Mouse (Mus musculus): ENCODE measurements around the gene Hist1h1b.
A peak's percentile ranks its signal among the peaks of the same experiment; 100 is the strongest.

Hist1h1b gene

DNA sequence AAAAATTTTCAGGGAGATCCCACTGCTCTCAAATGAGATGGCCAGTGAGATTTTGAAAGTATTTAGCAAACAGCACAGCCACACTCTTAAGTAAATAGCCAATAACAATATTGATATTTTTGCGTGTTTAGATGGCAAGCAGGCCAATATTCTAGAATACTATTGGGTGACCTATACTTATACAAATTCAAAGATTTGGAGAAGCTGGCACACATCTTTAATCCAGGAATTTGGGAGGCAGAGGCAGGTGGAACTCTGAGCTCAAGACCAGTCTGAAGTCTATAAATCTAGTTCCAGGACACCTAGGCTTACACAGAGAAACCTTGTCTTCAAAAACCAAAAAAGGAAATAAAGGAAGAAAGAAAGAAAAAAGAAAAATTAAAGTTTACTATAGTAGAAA lies 1.2 kb upstream of the Hist1h1b start:
- DNase-seq: no peak

DNA sequence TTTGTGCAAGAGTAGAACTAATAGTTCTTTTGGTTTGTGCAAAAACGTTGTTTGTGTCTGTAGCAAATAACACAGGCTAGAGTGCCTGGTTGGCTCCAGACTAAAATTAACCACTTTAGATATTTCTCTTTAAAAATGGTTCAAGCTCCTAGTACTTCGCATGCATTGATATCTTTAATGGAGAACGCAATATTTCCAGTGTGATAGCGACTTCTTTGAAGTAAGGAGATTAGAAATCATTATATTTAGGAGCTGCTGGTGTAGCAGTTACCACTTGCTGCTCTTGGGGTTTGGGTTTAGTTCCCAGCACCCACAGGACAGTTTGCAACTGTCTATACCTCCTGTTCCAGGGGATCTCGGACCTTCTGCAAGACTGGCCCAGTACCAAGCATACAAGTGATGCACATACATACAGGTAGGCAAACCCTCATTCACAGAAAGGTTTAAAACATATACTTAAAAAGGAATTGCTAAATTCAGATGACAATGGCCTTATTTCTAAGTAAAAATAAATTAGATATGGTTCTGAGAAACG lies 663 bp upstream of the Hist1h1b start:
- DNase-seq: no peak

DNA sequence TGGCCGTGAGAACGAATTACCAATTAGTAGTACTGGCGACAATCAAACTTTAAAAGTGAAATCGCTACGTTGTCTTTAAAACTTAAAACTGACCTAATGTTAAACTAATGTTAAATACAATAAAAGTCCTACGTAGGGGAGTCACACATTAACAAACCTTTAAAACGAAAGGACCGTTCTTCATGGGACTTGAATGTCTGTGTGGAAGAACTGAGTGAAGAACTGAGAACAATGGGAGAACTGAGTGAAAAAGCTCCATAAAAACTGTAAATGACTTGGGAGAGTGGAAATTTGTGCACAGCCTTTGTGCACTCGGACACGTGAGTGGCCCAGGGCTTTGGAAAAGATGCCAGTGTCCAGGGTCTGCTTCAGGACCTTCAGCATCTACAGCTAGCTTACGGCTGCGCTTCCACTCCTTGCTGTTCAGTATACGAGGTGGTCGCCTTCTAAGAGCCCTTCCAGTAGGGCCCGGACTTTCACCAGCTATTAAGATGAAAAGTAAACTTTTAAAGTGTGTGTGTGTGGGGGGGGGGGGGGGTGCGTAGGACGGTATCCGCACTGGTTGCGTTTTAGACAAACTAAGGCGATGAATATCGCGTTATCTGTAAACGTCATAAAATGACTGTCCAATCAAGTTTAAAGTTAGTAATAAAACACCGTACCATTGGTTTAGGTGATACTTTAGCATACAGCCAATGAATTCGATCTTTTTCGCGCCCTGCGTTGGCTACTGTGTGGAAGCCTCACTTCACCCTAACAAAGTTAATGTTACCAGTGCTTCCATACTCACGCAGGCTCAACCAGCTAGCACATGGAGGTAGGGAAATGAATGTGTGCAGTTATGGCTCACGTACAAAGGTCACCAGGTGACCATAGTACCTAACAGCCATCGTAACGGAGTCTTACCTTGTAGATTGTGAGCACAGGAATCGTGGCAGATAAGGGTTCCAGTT lies 1.3 kb downstream of the Hist1h1b start:
- peak; percentile 58 to 72 for DNase-seq

DNA sequence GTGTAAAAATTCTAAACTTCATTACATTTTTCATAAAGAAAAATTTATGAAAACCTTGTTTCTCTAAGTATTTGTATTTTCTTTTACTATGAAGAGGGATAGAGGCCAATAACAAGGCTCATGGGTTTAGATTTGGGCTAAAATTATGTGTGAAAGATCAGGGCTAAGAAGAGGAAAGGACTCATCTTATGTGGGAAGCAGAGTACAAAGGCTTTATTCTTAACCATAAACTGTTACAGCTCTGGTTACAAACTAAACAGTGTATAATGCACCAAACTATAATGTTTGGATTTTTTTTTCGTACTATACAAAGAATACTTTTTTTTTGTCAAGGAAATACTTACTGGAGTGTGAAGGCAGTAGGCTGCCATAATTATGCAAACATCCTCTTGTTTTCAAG lies 24.7 kb downstream of the Hist1h1b start:
- DNase-seq: no peak

DNA sequence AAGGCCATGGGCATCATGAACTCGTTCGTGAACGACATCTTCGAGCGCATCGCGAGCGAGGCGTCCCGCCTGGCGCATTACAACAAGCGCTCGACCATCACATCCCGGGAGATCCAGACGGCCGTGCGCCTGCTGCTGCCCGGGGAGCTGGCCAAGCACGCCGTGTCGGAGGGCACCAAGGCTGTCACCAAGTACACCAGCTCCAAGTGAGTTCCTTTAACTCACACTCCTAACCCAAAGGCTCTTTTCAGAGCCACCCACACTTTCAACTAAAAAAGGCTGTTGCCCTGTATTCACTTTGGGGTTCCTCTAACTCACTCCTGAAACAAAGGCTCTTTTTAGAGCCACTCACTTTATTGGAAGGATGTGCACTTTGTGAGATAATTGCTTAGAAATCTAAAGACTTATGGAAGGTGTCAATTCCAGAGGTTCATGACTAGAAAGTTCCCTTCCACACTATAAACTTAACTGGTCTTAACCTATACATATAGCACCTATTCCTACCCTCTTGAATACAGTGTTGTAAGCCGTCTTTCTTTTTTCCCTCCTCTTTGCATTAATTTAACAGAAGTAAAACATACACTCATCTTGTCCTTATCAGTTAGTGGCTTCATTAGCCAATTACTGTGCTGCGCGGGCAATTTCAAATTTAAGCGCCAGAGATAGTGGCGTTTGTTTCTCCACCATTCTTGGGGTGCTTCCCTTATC lies 26.0 kb downstream of the Hist1h1b start:
- peak; percentile 27 to 32 for DNase-seq

DNA sequence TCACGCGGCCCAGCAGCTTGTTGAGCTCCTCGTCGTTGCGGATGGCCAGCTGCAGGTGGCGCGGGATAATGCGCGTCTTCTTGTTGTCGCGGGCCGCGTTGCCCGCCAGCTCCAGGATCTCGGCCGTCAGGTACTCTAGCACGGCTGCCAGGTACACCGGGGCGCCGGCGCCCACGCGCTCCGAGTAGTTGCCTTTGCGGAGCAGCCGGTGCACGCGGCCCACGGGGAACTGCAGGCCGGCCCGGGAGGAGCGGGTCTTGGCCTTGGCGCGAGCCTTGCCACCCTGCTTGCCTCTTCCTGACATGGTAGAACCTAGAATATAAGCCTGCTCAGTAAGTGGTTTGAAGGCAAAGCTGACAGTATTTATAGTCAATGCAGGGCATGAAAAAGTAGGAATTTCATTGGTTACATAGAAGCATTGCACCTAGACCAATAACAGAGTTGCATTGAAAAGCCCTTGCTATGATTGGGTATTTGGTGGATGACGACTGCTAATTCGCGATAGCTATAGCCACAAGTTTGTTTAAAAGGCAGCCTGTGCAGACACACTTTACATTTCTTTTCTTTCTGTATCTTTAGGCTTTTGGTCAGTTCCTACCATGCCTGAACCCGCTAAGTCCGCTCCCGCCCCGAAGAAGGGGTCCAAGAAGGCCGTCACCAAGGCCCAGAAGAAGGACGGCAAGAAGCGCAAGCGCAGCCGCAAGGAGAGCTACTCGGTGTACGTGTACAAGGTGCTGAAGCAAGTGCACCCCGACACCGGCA lies 26.7 kb downstream of the Hist1h1b start, which contains the start of the genes Hist1h2ak and Hist1h2bn:
TSS of gene Hist1h2ak (minus strand) at position 304 of the 762 bp plus-strand sequence.
TSS of gene Hist1h2bn (plus strand) at position 600 of the 762 bp plus-strand sequence.
- DNase-seq: peak; percentile 67 to 77

DNA sequence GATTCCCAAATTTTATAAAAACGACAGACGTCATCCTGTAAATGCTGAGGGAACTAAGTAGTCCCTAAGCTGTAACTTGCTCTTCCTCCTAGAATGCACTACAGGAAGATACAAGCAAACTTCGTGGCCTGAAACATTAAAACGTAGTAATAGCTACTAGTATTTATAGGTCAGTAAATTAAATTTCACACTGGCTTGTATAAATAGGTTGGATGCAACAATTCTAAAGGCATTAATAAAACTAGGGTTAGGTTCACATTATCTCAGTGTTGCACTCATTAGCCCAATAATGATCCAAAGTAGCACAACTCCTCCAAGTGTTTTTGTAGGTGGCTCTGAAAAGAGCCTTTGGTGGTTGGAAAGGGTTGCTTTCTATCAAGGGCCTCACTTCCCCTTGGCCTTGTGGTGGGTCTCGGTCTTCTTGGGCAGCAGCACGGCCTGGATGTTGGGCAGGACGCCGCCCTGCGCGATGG lies 27.3 kb downstream of the Hist1h1b start:
- no peak for DNase-seq

DNA sequence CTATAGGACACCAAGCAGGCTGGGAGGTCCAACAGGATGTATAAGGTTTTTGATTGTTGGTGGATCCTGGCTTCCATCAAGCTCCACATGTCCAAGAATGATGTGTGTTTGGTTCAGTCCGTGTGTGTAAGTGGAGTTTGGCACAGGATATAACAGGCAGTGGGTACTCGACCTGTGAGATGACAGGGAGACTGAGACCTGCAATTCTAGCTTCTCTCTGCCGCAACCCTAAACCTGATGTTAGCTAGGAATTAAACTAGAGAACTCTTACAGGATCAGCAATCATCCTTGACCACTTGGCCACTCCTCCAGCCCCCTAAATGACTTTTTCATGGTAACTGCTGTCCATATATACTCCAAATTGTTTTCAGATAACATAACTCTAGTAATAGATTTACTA lies 28.1 kb downstream of the Hist1h1b start:
- no peak for DNase-seq

DNA sequence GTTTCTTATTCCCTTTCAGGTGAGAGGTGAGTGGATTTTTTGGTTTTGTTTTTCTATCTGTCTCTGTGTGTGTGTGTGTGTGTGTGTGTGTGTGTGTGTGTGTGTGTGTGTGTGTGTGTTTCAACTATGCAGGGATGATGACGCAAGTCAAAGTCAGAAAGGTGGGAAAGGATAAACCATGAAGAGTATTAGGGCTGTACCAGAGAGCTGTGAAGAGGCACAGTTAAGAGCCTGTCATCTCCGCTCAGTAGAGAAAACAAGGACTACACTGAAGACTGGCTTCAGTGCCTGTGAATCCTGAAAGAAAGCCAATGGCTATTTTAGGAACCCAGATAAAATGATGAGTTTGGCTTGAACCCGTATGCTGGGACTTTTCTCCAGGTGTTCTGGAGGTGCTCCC lies 28.6 kb downstream of the Hist1h1b start:
- no peak for DNase-seq

DNA sequence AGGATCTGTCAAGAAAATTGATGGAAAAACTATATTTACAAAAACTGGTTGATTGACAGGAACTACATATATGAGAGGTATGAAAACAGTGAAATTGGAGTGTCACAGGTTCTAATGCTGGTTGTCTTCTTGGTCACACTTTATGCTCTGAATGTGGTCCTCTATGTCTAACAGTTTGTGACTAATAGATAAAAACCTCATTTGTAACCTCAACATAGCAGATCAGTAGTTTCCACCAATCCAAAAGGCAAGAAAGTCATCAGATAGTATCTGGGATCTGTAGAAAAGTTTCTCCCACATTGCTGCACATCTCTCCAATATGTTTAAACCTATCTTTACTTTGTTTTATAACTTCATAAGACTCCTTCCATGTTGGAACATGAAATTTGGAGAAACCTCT lies 29.0 kb downstream of the Hist1h1b start:
- DNase-seq: no peak

DNA sequence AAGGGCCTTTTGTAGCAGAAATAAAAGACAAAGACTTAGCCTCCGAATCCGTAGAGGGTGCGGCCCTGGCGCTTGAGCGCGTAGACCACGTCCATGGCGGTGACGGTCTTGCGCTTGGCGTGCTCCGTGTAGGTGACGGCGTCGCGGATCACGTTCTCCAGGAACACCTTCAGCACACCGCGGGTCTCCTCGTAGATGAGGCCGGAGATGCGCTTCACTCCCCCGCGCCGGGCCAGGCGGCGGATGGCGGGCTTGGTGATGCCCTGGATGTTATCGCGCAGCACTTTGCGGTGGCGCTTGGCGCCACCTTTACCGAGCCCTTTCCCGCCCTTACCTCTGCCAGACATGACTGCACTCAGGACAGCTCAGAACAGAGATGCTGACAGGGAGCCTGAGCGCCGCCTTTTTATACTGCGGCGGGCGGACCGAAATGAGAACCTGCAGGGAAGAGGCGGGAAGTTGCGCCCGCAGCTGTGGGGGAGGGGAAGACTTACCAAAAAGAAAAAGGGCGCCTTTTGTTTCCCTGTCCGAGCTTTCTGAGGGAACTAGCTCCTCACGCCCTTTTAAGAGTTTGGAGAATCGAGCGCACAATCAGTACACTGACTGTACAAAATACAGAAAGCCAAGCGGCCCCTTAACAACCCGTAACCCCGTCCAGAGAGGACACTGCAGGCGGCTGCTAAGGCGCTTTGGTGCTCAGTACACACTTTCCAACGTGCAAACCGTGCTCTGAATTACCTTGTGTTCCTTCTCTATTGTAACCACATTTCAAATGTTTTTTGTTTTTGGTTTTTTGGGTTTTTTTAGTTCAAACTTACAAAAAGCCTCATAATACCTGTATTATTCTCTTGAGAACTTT lies 30.0 kb downstream of the Hist1h1b start, which contains the start of gene Hist1h4k:
TSS of gene Hist1h4k (minus strand) at position 347 of the 859 bp plus-strand sequence.
- DNase-seq: peak; percentile 97

DNA sequence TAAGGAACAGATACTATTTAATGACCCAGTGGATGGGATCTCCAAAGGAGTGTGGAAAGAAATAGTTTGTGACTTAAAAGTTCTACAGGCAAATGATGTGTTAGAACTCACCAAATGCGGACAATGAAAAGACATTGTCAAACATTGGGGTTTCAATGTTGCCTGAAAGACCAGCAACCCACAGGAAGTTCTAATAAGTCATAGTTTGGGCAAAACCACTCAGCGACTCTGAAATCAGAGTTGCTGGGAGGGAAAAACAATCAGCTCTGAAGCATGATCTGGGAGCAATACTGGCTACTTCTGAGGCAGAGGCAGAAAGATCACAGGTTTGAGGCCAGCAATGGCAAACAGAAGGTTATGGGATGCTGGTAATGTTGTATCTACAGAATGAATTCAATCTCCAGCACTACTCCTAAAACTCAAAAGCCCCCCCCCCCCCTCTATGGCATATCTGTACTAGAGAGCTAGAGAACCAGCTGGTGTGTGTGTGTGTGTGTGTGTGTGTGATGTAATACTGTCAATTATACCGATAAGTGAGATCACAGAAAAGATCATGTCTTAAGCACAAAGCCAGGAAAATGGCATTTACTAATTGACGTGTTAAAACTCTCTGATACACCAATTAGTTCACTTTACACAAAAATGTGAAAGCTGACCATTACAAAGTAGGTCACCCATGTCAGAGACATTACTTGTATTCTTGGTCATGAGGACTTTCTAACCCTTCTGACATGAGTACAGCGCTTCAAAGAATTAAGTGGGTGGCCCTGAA lies 30.9 kb downstream of the Hist1h1b start:
- no peak for DNase-seq

DNA sequence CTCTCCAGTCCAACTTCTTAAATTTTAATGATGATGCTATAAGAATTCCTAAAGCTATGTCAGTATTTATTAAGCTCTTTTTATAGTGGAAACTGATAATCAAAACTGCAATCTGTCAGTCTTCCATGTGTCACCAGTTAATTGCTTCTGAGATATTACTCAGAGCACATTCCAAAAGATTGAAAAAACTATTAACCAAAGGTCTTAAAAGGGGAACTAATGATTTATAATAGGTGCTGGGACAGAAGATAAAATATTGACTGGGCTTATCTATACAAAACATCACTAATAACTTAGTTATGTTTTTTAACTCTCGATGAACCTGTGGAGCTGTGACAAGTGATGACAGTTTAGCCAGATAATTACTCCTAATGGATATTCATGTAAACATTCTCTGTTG lies 35.4 kb downstream of the Hist1h1b start:
- no peak for DNase-seq

DNA sequence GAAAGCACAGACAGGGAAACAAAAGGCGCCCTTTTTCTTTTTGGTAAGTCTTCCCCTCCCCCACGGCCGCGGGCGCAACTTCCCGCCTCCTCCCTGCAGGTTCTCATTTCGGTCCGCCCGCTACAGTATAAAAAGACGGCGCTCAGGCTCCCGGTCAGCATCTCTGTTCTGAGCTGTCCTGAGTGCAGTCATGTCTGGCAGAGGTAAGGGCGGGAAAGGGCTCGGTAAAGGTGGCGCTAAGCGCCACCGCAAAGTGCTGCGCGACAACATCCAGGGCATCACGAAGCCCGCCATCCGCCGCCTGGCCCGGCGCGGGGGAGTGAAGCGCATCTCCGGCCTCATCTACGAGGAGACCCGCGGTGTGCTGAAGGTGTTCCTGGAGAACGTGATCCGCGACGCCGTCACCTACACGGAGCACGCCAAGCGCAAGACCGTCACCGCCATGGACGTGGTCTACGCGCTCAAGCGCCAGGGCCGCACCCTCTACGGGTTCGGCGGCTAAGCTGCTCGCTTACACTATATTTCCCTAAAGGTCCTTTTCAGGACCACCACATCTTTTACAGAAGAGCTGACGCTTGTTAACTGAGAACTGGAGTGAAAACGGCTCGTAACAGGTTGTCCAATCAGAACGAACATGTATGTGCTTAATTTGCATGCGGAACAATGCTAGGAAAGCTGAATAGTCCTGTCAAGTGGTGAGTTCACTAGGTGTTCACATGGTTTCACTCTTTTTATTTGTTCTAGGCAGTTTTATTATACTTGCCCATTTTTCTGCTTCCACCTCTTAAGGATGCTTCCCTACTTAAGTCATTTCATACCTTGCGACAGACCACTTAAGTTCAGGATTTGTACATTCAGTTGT lies 45.3 kb downstream of the Hist1h1b start, which contains the start of gene Hist1h4j:
TSS of gene Hist1h4j (plus strand) at position 159 of the 862 bp plus-strand sequence.
- peak; percentile 84 to 86 for DNase-seq

DNA sequence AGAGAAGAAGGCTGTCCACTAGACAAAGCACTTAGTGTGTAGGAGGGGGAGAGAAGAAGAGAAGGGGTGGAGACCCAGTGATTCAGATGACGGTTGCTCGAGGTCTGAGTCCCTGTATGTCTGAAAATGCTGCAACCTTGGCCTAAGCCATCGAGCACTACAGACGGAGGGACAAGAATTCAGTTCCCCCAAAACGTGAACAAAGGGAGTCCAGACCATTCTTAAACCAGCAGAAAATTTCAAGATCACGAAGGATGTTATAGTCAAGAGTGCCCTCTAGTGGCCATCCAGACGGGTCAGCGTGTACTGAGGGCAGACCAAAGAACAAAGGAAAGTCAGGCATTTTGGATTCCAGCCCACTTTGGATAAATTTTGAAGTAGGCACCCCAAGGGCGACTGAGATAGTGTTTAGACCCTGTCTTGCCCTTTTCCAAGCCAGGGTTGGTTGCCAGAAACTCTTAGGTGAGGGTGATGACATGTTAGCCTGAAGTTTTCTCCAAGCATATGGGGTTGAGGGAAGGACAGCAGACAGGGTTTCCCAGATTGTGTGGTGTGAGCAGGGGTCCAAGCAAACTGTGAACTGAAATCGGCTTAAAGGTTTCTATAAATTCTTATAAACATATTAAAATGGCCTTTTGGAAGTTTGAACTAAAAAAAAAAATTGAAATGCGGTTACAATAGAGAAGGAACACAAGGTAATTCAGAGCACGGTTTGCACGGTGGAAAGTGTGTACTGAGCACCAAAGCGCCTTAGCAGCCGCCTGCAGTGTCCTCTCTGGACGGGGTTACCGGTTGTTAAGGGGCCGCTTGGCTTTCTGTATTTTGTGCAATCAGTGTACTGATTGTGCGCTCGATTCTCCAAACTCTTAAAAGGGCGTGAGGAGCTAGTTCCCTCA lies 46.2 kb downstream of the Hist1h1b start:
- DNase-seq: peak; percentile 66 to 71

DNA sequence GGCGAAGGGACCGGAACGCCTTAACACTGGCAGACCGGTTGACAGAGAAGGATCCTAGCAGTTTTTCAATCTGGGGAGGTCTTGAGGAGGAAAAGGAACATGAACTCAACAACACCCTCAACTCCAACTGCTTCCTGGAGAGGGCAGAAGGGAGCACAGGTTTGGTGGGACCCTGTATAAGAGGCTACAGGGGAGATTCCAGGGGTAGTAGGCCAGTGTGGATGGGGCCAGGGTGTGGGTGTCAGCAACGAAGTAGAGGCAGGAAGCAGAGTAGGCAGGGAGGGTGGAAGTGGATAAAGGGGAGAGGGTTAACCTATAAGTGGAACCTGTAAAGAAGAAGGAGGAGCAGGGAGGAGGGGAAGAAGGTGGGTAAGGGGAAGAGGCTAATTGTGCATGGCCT lies 47.0 kb downstream of the Hist1h1b start:
- DNase-seq: peak; percentile 43 to 54
